Mouse (Mus musculus) layer of hippocampus, adult 18-20 months (tissue): Measurements from ENCODE around the gene Tnpo1. TPM values are rescaled to one million over a fixed set of nuclear protein-coding genes. Genes with fewer than 3 reads are reported as not detected.
A peak's percentile ranks its signal among the peaks of the same experiment; 100 is the strongest.

Experiments used
- DNase-seq, 2 experiments: peaks; one replicate each; pipeline ENCODE4 v3.0.0; 2022; ENCODE audit warnings: low spot score in 2 of 2
- long read RNA-seq: library from polyadenylated mRNA; stranded (forward); transcript quantifications from one replicate; pipeline ENCODE4 v2.0.0, GENCODE M21; 2021
- total RNA-seq, 2 experiments: library from RNA; stranded (reverse); gene quantifications; 2 replicates each; pipeline ENCODE4 v1.2.3; 2021

Gene Tnpo1
- total RNA-seq = 10 to 100 TPM; 67.0 to 67.5 TPM
- long read RNA-seq, partial matches to known transcripts = 1 of 11 reads
- long read RNA-seq, other reads (novel, unspliced or antisense) = 10 of 11 reads

DNA sequence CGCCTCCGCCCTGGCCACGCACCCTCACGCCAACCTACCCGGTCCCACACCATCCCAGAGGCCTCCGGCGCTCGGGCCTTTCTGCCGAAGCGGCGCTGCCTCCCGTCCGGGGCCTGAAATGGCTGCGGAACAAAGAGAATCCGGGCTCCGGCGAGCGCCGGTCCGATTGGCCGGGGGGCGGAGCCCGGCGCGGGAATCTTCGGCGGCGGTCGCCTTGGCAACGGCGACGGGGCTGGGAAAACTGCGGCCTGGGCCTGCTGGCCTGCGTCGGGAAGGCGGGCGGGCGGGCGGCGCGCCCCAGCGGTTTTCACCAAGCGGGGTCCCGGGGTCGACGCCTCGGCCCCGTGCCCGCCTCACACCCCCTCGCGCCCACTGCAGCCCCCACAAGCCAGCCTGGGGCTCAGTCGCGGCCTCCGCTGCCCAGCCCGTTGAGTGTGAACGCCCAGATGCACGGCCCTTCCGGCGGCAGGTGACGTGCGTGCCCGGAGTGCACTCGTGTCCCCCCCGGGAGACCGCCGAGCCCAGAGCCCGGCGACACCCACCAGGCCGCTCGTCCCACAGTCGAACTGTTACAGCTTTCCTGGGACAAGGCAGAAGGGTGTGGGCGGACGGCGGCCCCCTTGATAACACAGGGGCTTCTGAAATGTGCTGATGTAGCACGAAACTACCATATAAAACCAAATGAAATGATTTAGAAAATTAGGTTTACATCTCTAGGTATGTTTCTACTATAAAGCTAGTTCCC, at the start of gene Tnpo1:
Tnpo1 (minus strand) TSS at position 172 of the 745 bp plus-strand sequence.
- peak; percentile 88 to 93 for DNase-seq

DNA sequence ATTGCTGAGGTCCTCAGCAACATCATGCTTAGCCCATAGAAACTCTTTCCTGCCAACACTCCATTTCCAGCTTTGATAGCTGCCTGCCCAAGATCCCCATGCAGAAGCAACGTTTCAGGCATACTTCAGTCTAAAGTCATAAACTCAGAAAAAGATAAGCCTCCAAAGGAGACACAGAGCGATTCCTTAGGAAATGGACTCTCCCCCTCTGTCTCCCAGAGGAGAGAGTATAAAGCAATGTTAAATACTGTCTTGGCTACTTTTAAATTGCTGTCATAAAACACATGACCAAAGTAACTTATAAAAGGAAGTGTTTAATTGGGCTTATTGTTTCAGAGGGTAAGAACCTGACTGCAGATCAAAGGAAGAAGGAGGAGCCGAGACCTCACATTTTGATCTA, 45.9 kb upstream of the Tnpo1 start:
- no peak for DNase-seq

DNA sequence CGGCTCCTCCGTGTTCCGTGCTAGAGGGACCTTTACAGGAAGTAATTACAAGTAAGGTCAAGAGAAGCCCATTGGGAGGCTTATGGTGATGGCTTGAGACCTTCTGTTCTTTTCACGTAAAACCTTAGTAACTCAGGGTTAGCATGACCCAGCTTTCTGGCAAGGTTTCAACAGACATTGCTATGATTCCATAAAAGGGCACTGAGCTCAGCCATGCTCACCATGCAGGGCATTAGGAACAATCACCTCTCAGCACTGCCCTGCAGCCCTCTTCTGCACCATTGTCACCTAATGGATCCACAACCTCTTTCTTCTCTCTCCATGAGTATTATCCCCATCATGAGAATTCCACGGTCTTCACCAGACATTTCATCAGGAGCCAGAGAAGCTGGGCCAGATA, 45.5 kb upstream of the Tnpo1 start:
- DNase-seq = no peak

DNA sequence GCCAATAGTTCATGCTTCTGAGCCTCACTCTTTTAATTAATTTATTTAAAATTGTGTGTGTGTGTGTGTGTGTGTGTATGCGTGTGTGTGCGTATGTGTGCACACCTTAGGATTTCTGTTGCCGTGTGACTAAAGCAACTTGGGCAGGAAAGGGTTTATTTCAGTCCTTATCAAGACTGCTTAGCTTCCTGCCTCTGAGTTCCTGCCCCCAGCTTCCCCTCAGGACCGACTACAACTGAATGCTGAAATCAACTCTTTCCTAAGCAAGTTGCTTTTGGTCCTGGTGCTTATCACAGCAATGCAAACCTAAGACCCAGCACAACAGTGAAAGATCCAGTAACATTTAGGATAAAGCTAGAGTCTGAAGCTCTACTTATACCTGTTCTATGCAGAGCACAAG, 42.3 kb upstream of the Tnpo1 start:
- DNase-seq = no peak

DNA sequence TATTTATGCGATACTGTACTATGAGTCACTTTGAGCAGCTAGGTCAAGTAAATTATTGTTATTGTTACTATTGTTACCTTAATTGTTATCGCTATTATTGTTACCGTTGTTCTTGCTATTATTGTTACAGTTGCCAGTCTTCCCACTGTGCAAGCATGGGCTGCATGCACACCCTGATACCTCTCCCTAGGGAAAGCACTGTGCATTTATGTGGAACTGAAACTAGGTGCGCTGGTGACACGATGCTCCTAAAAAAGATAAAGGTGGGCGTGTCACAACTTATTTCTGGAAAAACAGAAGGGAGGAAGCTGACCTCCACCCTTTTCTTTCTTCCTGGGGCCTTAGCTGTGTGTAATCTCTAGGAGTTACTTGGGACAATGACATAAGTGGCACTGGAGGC, 41.8 kb upstream of the Tnpo1 start:
- DNase-seq = no peak

DNA sequence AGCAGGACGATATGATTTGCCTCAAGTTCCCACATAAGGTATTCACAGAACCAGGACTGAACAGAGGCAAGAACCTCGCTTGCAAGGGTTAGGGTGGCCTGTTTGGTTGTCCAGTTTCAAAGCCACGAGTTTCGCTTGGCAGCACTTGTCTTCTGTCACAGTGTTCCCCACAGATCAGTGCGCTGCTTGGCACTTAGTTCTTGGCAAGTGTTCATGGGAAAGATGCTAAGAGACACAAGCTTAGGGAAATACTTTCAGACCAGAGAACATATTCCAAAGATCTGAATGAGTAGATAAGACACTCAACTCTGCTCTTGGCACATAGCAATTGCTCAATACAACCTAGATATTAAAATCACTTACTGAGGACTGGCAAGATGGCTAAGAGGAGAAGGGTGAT, 40.4 kb upstream of the Tnpo1 start:
- no peak for DNase-seq

DNA sequence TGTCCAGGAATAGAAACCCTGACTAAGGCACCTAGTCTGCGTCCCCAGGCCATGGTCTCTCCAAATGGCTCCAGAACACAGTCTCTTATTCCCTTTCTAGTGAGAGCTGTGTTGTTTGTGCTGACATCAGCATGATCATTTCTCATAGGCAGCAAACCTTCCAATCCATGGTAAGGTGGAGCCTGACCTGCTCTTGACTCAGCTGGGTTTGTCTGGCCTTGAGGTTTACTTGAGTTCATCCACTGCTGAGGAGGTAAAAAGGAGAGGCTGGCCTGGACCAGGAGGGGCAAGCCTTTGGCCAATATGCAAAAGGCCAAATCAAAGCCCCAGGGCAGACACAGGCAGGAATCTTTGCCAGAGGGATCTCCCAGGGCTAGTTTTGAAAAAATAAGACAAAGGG, 37.4 kb upstream of the Tnpo1 start:
- DNase-seq = no peak

DNA sequence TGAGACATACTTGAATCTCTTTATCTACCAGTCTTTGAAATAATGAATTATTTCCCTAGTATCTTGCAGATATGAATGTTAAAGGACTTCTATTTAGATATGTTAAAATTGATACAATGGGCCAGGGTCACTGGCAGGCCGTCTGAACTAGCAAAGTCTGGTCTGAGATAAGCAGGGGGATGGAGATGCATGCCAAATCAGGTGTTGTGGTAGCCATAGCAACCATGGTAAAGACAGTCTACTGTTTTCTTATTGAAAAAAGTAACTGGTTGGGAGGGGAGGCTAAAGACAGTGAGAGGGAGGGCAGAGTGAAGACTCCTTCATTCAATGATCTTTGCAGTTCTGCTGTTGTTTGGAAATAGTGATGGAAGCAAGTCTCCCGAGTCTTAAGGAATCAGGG, 32.0 kb upstream of the Tnpo1 start:
- no peak for DNase-seq

DNA sequence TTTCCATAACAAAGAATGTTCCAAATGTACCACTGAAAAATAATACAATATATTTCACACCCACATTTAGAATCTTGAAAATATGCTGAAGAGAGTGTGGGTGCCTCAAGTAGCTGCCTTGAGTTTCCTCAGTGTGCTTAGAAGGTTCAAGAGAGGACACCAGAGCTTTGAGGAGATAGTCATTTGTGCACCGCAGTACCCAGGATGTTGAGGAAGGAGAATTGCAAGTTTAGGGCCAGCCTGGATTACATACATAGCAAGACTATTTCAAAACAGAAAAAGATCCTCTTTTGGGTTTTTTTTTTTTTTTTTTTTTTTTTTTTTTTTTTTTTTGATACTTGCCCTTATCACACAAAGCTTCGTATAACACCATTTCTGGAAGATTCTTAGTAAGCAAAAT, 30.0 kb upstream of the Tnpo1 start:
- DNase-seq = no peak

DNA sequence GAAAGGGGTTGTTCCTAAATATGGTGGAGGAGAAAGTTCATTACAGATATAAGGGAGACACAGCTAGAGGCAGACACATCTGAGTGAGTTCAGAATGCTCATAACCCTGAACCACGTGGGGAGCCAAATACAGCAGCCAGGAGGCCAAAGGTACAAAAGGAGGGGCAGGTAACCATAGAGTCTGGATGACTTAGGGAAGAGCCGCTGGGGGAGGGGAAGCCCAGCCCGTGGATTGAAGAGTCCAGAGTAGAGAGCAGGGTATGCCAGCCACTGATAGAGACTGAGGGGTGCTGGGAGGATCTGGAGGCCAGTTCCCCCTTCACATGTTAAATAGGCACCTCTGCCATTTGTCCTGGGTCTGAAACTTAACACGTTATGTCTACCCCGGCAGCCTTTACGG, 29.5 kb upstream of the Tnpo1 start:
- DNase-seq = no peak

DNA sequence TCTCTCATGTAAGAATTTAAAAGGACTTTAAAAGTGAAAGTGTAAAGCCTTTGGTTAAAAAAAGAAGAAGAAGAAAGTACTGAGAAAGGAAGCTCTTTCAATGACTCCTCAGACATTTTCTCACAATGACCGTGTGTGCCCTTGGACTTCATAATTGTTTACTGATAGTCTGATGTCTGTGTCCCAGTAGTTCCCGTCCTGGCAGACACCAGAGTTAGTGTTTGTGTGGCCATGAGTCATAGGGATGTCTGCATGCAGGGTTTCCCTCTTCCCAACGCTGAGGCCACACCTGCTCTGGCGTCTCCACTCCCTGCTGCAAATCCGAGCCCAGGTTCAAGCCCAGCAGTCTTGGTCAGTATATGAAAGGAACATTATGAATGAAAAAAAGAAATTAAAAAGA, 29.0 kb upstream of the Tnpo1 start:
- no peak for DNase-seq

DNA sequence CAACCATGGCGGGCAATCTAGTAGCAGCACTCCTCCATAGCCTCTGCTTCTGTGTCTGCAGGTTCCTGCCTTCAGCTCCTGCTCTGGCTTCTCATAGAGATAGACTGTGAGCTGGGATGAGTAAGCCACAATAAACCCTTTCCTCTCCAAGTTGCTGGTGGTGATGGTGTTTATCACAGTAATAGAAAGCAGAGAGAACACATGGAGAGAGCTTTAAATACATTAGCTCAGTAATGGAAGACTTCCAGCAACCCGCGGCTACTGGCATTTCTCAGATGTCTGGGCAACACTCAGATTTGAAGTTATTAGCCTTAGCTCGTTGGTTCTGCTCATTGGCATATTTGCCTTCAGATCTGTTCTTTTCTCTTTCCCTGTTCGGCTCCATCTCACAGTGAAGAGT, 27.6 kb upstream of the Tnpo1 start:
- DNase-seq = peak; percentile 28 to 43

DNA sequence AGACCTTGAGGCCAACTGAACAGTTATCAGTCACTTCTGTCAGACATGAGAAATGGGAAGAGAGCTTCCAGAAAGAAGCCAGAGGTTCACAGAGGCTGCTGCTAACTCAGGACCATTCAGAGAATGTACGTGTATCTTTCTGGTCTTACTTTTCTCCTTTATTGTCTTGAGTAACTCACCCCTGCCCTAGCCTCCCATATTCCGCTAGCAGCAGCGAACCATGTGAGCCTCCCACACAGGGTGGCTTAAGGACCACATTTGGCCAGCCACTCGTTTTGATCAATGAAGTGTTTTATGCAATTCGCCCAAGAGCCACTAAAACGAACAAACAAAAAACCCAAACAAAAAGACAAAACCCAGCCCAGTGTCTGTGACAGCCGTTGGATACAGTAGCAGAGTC, 25.8 kb upstream of the Tnpo1 start:
- no peak for DNase-seq

DNA sequence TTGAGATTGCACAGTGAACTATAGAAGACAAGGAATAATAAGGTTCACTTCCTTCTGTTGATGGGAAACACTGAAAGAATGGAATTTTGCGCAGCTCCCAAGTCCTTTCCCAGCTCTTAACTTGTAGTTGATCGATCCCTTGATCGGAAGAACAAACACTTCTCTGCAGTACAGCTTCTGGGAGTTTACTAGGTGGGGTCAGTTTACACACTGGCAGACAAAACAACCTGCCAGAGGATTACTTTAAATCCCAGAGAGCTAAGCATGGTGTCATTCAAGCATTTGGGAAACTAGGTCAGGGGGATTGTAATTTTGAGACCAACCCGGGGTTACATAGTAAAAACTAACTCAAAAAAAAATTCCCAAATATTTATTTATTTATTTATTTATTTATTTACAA, 22.0 kb upstream of the Tnpo1 start:
- DNase-seq = no peak

DNA sequence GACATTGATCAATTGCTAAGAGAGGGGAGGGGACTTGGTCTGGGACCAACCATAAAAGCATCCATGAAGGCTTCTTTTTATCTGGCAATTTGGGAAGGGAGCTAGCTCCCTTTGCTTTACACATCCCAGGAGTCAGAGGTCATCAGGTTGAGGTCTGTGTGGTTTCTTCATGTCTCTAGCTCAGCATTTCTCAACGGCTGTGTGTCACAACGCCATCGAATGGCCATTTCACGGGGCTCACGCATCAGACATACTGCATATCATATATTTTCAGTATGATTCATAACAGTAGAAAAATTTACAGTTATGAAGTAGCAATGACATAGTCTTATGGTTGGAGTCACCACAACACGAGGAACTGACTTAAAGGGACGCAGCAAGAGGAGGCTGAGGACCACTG, 20.2 kb upstream of the Tnpo1 start:
- no peak for DNase-seq

DNA sequence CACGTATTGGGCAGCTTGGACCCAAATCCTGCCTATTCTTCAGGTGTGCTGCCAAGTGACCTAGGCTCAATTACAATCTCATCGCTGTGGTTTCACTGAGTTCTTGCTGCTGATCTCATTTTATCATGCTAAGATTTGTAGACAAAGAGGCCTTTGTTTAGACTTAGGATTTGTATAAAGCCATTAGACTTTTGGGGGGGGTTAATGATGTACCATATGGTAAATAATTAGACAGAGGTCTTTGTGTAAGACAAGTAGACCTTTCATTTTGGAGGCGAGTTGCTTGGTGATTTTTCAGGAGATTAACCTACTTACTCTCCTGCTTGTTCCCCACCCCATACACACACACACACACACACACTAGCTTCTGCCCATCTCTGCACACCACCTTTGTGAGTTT, 19.7 kb upstream of the Tnpo1 start:
- DNase-seq = no peak

DNA sequence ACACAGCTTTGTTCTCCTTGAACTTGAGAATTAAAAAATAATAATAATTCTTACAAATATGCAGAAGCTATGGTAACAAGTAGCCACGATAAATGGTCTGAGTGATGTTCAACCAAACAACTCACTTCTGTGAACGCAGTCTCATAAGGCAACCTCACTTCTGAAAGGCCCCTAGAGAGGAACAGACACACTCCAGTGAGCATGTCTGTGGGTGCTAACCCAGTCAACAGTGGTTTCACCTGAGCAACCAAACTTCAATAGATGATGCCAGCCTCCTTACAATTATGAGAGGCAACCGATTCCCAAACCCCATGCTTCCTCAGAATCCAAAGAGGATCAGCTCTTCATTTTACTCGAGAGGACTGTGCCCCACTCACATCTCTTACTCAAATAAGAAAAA, 19.2 kb upstream of the Tnpo1 start:
- DNase-seq = no peak

DNA sequence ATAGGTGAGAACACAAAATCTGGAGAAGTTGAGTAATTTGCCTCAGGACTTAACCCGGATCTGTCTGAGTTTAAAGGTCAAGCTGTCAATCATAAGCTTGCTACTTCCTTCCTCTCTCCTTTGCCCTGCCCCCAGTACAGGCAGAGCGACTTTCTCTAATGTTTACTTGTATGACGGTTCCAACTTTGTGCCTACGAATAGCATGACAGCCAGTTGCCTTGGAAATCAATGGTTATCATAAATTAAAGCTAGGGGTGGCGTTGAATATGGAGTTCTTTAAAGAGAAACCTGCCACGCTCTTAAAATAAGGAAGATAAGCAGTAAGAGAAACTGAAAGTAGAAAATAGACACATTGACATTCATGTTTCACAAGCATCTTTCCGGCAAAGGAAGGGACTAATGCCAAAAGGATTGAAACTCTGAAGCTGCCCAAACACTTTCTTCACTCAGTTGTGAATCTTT, 18.5 kb upstream of the Tnpo1 start:
- DNase-seq = no peak

DNA sequence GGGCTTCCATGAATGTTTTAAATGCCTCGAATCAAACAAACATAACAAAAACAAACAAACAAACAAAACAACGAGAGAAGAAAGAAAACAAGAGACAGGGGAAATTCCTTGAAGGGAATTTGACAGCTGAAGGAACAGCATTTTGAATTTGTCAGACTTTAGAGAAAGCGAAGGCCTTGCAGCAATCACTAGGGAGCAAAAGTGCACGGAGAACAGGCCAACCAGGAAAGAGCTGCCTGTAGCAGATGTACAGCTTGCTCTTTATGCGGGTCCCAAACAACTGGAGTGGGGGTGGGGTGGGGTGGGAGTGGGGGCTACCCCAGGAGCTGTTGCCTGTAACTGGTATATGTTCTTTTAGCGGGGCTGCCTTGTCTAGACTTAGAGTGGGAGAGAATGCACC, 16.2 kb upstream of the Tnpo1 start:
- DNase-seq = no peak

DNA sequence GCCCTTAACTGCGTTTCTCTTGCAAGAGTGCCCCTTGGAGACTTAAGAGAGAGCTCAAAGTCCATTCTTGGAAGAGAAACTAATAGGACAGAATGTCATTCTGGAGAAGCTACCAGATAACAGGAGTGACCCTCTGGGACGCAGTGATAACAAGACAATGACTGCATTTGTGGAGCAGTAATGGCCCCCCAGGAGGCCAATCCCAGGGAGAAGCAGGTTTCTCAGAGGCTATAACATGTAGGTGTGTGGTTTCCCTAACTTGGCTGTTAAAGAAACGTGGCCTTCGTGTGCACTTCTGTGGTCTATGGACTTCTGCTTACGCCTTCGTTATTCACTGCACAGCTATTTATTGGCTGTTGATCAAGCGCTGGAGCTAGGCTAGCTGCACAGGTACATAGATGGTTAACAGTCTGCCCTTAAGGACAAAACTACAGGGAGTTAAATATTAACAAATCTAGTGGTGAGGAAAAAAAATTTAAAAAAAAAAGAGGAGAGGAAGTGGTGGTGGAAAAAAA, 15.7 kb upstream of the Tnpo1 start:
- no peak for DNase-seq

DNA sequence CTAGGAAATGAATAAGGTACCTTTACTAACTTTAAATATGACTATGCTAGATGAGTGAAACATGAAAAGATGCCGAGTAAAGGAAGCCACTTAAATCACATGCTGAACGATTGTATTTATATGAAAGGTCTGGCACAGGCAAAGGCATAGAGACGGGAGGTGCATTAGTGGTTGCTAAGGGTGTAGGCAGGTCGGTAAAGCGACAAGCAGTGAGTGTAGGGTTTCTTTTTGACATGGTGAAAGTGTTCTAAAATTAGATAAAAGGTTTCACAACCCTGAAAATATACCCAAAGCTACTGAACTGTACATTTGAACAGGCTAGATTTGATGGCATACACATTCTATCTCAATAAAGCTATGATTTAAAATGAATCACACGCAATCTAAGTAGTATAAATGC, 10.9 kb upstream of the Tnpo1 start:
- no peak for DNase-seq

DNA sequence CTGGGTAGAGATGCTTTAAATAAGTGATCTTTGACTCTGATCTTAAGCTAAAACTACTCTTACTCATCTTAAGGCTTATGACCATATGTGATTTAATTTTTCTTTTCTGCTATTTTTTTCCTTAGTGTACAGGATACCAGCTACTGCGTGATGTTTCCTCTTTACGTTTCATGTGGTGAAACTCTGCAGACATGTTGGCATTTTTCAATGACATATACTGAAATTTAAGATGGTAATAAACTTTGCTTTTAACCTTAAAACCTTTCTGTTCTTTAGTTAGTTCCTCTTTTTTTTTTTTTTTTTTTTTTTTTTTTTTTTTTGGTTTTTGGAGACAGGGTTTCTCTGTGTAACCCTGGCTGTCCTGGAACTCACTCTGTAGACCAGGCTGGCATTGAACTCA, 2.7 kb upstream of the Tnpo1 start:
- no peak for DNase-seq

DNA sequence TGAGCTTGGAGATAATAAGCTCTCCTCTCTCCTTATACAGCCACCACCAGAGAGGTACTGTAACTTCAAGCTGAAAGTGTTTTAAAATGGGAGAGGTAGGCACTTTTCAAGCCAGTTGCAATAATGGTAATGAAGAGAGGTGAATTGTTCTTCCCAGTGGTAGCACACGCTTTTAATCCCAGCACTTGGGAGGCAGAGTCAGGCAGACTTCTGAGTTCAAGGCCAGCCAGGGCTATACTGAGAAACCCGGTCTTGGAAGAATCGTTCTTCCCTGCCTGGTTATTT, 716 bp upstream of the Tnpo1 start:
- no peak for DNase-seq
